ENCODE assay signal across 10 mouse cellular contexts in the genomic region with DNA sequence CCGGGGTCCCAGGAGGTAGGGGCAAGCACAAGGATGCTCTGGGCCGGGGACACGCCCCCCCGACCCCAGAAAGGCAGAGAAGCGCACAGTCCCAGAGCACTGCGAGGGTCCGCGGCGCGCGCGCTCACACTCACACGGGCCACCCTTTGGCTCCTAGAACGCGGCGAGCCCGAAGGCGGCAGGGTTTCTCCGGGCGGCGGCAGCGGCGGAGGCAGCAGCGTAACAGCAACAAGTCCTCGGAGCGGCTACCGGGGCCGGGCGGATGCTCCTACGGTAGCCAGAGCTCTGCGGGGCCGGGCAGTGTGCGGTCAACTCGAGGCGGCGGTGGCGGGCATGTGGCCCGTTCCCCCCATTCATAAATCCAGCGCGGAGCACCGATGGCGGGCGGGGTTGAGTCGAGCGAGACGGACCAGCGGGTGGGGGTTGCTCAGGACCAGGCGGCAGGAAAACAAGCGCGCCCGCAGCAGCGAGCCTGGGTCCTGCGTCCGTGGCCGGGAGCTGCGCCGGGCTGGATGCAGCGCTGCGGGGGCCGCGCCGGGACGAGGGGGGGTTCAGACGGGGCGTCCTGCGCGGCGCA. TPM values are rescaled to one million over a fixed set of nuclear protein-coding genes. Genes with fewer than 3 reads are reported as not detected.
DNase-seq lines count a peak whose midpoint lies in the region; ATAC-seq and TF ChIP-seq lines count a peak whose summit lies in the region.
"Had no signal": no experiment of that assay in that cellular context is flagged by ENCODE, and none has a peak within 500 bp of the region (broad histone marks: within the 10 kb centered on the region; RNA-seq: fewer than 3 reads in every experiment).

A gene (minus strand): TSS at position 357 of the 577 bp plus-strand sequence.

- intact Hi-C loops in heart, adult 2 months (cut with DNase I) = no loop called here

- peak; percentile 57 for ATAC-seq in midbrain, embryonic 16.5 days

- H3K4me3 ChIP-seq in heart, adult 2 months = peak within 1 kb of the TSS; percentile 40
- H3K4me3 ChIP-seq in E14TG2a.4 (replicated peaks; ENCODE audit: low read length) = peak within 1 kb of the TSS; percentile 88
- peak within 1 kb of the TSS; percentile 66 for H3K4me3 ChIP-seq in midbrain, embryonic 16.5 days (ENCODE audit: low read depth, low read length)

- TF ChIP-seq EP300 in heart, adult 2 months (IDR thresholded peaks at IDR 0.05; ENCODE audit: insufficient read depth, low read depth, low read length) = no peak

- H3K4me2 ChIP-seq in midbrain, embryonic 16.5 days (ENCODE audit: low read length) = peak within 1 kb of the TSS; percentile 93

- peaks cover 29% of the 10 kb centered on the region for H3K27me3 ChIP-seq in heart, adult 2 months (ENCODE audit: control insufficient read depth, insufficient read depth, low read length)
- peaks cover 86% of the 10 kb centered on the region for H3K27me3 ChIP-seq in E14TG2a.4 (ENCODE audit: insufficient read depth, low read length)
- H3K27me3 ChIP-seq in midbrain, embryonic 16.5 days (ENCODE audit: control insufficient read depth, insufficient read depth, low read depth, low read length) = peaks cover 36% of the 10 kb centered on the region

- no peaks in the 10 kb centered on the region for H3K4me1 ChIP-seq in heart, adult 2 months (ENCODE audit: control insufficient read depth, insufficient read depth, low read length)
- peaks cover 21% of the 10 kb centered on the region for H3K4me1 ChIP-seq in E14TG2a.4 (replicated peaks; ENCODE audit: low read depth, low read length)
- peaks cover 11% of the 10 kb centered on the region for H3K4me1 ChIP-seq in midbrain, embryonic 16.5 days (ENCODE audit: control insufficient read depth, insufficient read depth, low read length)

- peak in 1 of 2 experiments; percentile 48 for DNase-seq in heart, adult 2 months
- DNase-seq in heart, adult 8-10 months (ENCODE audit: low spot score) = no peak
- DNase-seq in cerebellum, postnatal 10 days = peak; percentile 63 to 67
- no peak for DNase-seq in gastrocnemius, postnatal 25 days
- peak; percentile 49 to 56 for DNase-seq in kidney, postnatal 4 days
- DNase-seq in spleen, adult 12 weeks (ENCODE audit: low spot score) = no peak

- no peaks in the 10 kb centered on the region for H3K9me3 ChIP-seq in E14TG2a.4 (ENCODE audit: low read length)
- no peaks in the 10 kb centered on the region for H3K9me3 ChIP-seq in midbrain, embryonic 16.5 days (replicated peaks; ENCODE audit: control insufficient read depth, low read length, poor library complexity, severe bottlenecking)

- WGBS in heart, adult 2 months = 1% methylated on average over 68 of the region's 68 CpGs
- under 1% methylated on average over 66 of the region's 68 CpGs for WGBS in midbrain, embryonic 16.5 days

- peak within 1 kb of the TSS; percentile 47 for H3K9ac ChIP-seq in heart, adult 2 months (ENCODE audit: low read depth, low read length)
- peak within 1 kb of the TSS; percentile 83 for H3K9ac ChIP-seq in midbrain, embryonic 16.5 days (ENCODE audit: low read depth, low read length)

- H3K79me2 ChIP-seq in heart, adult 2 months (replicated peaks; ENCODE audit: control insufficient read depth, insufficient read depth, low read length) = no peaks in the 10 kb centered on the region

- no peaks in the 10 kb centered on the region for H3K36me3 ChIP-seq in heart, adult 2 months (ENCODE audit: control insufficient read depth, insufficient read depth, low read length)
- no peaks in the 10 kb centered on the region for H3K36me3 ChIP-seq in E14TG2a.4 (ENCODE audit: insufficient read depth, low read length)
- H3K36me3 ChIP-seq in midbrain, embryonic 16.5 days (ENCODE audit: control insufficient read depth, insufficient read depth, low read length) = no peaks in the 10 kb centered on the region

- TF ChIP-seq CTCF in heart, adult 2 months (IDR thresholded peaks at IDR 0.05) = no peak
- no peak for TF ChIP-seq CTCF in E14TG2a.4 (conservative IDR thresholded peaks at IDR 0.05; ENCODE audit: low read length)

- H3K27ac ChIP-seq in heart, adult 2 months = no peak within 1 kb of the TSS
- H3K27ac ChIP-seq in midbrain, embryonic 16.5 days (ENCODE audit: low read length) = no peak within 1 kb of the TSS

- no peak for TF ChIP-seq POLR2A in heart, adult 2 months (IDR thresholded peaks at IDR 0.05; ENCODE audit: insufficient read depth, low read depth, low read length)

RNA-seq across cellular contexts. Expression of the gene that starts here (rescaled TPM):
- under 1 TPM; 0.10 to 0.18 TPM for total RNA-seq in heart, adult 2 months (2021)
- 0.51 and 0.94 TPM in 2 replicates for polyA plus RNA-seq in heart, adult 2 months (2012; rRNA removed)
- total RNA-seq in heart, adult 8-10 months (2022) = under 1 TPM; 0.12 to 0.40 (median 0.31) TPM
- 10 to 100 TPM; 87.0 to 94.0 TPM for total RNA-seq in gastrocnemius, postnatal 25 days (2021)
- 5.8 and 8.8 TPM in 2 replicates for polyA plus RNA-seq in midbrain, embryonic 16.5 days (2015; fragmentation: Nextera tagmentation; extraction: Ambion mirVana)
- total RNA-seq: hematopoietic stem cell, adult 5-6 weeks had no signal
- polyA plus RNA-seq: C2C12 had no signal

Comparison
In these comparisons a context has a peak if more than half of its experiments do, and no peak if none do; other contexts are left out.
1. RNA of the gene that starts here (total RNA-seq): 87.0 to 94.0 TPM in gastrocnemius, postnatal 25 days; 0.12 to 0.40 TPM in heart, adult 8-10 months and 0.10 to 0.18 TPM in heart, adult 2 months; every median in the first group is over 10 times any median in the second.
2. DNase-seq: peak in cerebellum, postnatal 10 days (2 of 2) and kidney, postnatal 4 days (2 of 2); none in heart, adult 8-10 months (single experiment), gastrocnemius, postnatal 25 days (single experiment) and spleen, adult 12 weeks (single experiment).
3. Peak in every context shown above with its lines, with median percentiles within 50 percentile points of each other: H3K4me3 ChIP-seq.